Mouse (Mus musculus): ENCODE data around the gene Unc79.

The Unc79 gene

GRCm38 (mm10) chr12:103205561-103205960, 256.9 kb downstream of the Unc79 start:
- no peak for DNase-seq (ENCODE audit: low spot score)

GRCm38 (mm10) chr12:103209581-103209980, 260.9 kb downstream of the Unc79 start:
- no peak for DNase-seq (ENCODE audit: low spot score)

- DNase-seq (ENCODE audit: low spot score), result no peak
Observed at GRCm38 (mm10) chr12:103211078-103211477, 262.4 kb downstream of the Unc79 start.

GRCm38 (mm10) chr12:103213591-103213990, 264.9 kb downstream of the Unc79 start:
- DNase-seq (ENCODE audit: low spot score), result no peak

- no peak for DNase-seq (ENCODE audit: low spot score)
Observed at GRCm38 (mm10) chr12:103214270-103214669, 265.6 kb downstream of the Unc79 start.

GRCm38 (mm10) chr12:103214797-103215196, 266.1 kb downstream of the Unc79 start:
- DNase-seq (ENCODE audit: low spot score), result no peak

- DNase-seq (ENCODE audit: low spot score), result no peak
Observed at GRCm38 (mm10) chr12:103215877-103216610, 267.4 kb downstream of the Unc79 start.

GRCm38 (mm10) chr12:103223671-103224070, 275.0 kb downstream of the Unc79 start:
- DNase-seq (ENCODE audit: low spot score), result no peak

GRCm38 (mm10) chr12:103226121-103226520, 277.5 kb downstream of the Unc79 start:
- DNase-seq (ENCODE audit: low spot score), result no peak

- no peak for DNase-seq (ENCODE audit: low spot score)
Observed at GRCm38 (mm10) chr12:103229058-103229457, 280.4 kb downstream of the Unc79 start.

Measured in urinary bladder, postnatal 10 days (tissue).